Mouse (Mus musculus): ENCODE measurements at regions not wholly inside any gene's neighbourhood (a gene's known extent, or its start where the extent isn't known, plus 50 kb on each side); places are given as distances from the start of the nearest gene placed in this dataset.
A peak's percentile ranks its signal among the peaks of the same experiment; 100 is the strongest.

DNA sequence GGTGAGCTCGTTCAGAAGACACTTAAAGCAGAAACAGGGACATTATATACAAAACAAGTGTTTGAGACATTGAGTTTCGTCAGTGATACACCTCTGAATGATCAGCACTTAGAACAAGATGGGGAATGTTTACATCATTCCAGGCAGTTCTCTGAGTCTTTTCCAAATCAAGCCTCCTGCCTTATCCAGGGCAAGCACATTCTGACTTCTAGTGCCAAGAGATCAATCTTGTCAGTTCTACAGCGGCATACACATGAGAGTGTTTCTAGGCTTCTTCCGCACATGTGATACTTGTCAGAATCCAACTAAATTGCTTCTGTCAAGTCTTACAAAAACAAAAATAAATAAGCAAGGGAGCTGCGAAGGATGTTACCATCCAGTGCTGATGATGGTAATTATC is 142.5 kb upstream of the Foxa2 start:
- Histone ChIP-seq H3K4me1 (ENCODE audit: control insufficient read depth, insufficient read depth, insufficient read length, low read length) (no peaks in the 10 kb centered on the region), H3K27ac (replicated peaks; ENCODE audit: low read depth, low read length) (no peak overlapping the region), H3K4me3 (ENCODE audit: insufficient read depth, low read depth, low read length) (no peak overlapping the region)

DNA sequence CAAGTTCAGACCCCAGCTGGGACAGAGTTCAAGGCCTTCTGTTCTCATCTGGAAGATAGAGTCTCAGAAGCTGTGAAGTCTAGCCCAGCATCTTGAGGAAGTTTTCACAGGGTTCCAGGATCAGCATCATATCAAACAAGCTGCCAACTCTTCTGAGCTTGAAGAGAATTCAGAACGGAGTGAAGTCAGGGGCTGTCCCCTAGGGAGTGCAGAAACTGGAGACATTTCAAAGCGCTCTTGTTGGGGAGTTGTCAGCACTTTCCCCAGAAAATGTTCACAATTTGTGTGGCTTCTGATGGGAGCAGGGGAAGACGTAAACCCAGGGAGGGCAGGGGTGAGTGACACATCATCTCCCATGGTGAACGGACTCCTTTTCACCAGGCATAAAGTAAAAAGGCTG is 146.2 kb upstream of the Foxa2 start:
- Histone ChIP-seq H3K4me1 (ENCODE audit: control insufficient read depth, insufficient read depth, insufficient read length, low read length) (no peaks in the 10 kb centered on the region), H3K4me3 (ENCODE audit: insufficient read depth, low read depth, low read length) (no peak overlapping the region), H3K27ac (replicated peaks; ENCODE audit: low read depth, low read length) (no peak overlapping the region)

DNA sequence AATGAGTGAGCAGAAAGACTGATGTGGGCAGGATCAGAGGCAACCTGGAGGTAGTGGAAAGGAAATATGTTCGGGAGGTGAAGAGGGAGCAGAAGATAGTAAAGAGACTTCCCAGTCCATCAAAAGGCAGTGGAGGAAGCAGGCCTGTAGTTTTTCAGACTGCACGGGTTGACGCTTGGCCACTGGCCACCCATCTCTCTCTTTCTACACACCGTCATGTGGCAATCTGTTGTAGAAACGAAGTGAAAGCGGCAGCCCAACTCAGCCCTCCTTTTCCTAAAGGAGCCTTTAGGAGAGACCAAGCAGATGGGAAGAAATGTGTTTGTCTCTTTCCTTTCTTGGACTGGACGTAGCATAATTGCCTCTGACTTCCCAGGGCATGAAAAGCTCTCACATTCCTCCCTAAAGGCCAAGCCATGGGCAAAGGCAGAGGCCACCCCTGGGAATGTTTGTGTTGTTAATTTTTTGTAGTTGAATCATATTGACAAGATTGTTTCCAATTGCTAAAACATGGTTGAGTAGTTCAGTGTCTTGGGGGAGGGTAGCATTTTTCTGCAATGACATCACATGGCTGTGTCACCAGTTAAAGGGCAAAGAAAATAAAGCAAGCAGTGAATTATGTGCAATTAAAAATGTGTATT is 150.7 kb upstream of the Foxa2 start:
- Histone ChIP-seq H3K4me1 (ENCODE audit: control insufficient read depth, insufficient read depth, insufficient read length, low read length) (no peaks in the 10 kb centered on the region), H3K27ac (replicated peaks; ENCODE audit: low read depth, low read length) (no peak overlapping the region), H3K4me3 (ENCODE audit: insufficient read depth, low read depth, low read length) (no peak overlapping the region)

DNA sequence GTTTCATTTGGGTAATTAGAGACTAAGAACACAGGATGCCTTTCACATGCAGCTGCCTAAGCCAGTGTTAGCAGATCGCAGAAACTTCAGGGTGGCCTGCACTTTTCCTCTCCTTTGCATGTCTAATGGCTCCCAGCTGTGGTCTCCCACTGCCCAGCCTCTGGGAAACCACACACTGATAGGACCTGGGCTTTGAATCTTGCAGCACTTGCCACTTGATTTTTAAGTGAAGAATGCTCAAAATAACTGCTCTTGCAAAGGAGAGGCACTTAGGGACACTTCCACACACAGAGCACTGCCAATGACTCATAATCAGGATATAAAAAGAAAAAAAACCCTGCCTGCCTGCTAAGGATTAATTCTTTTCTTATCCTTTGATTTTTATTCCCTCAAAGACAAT is 159.9 kb upstream of the Foxa2 start:
- H3K27ac ChIP-seq (replicated peaks; ENCODE audit: low read depth, low read length) = no peak overlapping the region
- no peak overlapping the region for H3K4me3 ChIP-seq (ENCODE audit: insufficient read depth, low read depth, low read length)
- no peaks in the 10 kb centered on the region for H3K4me1 ChIP-seq (ENCODE audit: control insufficient read depth, insufficient read depth, insufficient read length, low read length)

DNA sequence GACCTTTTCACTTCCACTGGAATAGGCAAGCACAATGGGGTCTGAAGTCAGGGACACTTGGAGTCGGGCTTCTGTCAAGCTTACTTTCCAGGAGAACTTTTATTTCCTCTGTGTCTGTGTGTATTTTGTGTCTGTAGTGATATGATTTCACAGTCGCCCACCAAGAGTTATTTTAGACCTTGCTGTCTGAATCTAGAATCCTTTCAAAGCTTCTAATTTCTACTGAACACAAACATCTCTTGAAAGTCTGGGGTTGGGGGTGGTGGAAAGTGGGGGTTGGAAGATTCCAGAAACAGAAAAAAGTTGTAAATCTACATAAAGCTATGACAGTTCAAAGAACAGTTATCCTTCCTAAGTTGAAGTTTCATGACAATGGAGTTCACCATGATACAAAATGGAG is 164.0 kb upstream of the Foxa2 start:
- Histone ChIP-seq H3K27ac (replicated peaks; ENCODE audit: low read depth, low read length) (no peak overlapping the region), H3K4me3 (ENCODE audit: insufficient read depth, low read depth, low read length) (no peak overlapping the region), H3K4me1 (ENCODE audit: control insufficient read depth, insufficient read depth, insufficient read length, low read length) (no peaks in the 10 kb centered on the region)

DNA sequence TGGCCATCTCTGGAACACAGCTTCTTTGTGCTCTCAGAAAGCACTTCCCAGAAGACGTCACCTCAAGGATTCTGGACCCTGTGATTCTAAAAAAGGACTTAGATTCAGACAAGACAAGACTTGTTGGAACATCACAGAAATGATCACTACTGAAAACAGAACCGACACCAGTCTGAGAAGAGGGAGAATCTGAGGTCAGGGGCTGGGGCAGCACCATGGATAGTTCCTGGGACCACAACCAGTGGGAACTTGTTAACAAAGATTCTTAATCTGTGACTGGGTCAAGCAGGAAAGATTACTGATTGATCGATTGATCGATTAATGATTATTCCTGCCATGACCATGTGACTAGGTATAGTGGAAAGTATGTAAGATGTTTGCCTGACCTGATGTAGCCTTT is 170.4 kb upstream of the Foxa2 start:
- no peaks in the 10 kb centered on the region for H3K4me1 ChIP-seq (ENCODE audit: control insufficient read depth, insufficient read depth, insufficient read length, low read length)
- no peak overlapping the region for H3K4me3 ChIP-seq (ENCODE audit: insufficient read depth, low read depth, low read length)
- no peak overlapping the region for H3K27ac ChIP-seq (replicated peaks; ENCODE audit: low read depth, low read length)

DNA sequence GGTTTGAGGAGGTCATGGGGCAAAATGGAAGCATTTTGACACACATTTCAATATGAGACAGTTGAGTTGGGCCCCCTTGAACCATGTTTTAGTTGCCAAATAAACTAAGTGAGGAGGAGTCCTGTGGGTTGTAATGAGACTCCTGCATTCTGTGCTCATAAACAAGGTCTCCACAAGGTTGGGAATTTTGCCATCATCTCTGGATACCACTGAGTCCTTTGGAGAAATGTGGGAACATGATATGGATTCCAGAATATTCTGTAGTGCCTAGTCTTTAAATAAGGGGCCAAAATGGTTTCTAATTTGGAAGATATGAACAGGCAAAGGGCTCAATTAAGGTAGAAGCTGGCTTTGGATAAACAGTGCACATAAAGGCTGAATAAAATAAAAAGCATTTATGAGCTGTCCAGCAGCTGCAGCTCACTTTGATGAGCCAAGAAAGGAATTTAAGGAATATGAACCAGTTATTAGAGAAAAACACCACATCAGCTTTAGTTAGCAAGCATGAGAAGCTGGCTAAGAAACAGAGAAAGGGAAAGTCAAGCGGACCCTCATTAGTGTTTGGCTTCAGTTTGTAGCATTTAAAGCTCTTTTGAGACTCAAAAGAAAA is 161.3 kb upstream of the Sstr4 start:
- no peaks in the 10 kb centered on the region for H3K4me1 ChIP-seq (ENCODE audit: control insufficient read depth, insufficient read depth, insufficient read length, low read length)

DNA sequence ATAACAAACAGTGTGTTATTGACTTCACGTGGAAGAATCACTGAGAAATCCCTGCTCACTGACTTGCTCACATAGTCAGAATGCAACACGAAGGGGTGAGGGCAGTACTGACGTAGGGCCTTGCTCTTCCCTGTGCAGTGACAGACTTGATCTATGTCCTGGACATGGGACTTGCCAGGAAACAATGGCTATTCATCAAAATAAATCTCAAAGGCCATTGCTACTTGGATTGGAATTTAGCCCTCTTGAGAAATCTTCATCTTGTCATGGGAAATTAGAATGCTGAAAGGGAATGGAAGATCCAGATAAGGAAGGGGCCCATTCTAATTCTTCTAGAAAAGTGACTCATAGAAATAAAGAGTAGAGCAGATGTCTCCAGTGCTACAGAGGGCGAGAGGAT is 158.0 kb upstream of the Sstr4 start:
- no peaks in the 10 kb centered on the region for H3K4me1 ChIP-seq (ENCODE audit: control insufficient read depth, insufficient read depth, insufficient read length, low read length)
- H3K27ac ChIP-seq (replicated peaks; ENCODE audit: low read depth, low read length) = no peak overlapping the region
- H3K4me3 ChIP-seq (ENCODE audit: insufficient read depth, low read depth, low read length) = no peak overlapping the region

More for the DNA sequence above, 161.3 kb upstream of the Sstr4 start:
- Histone ChIP-seq H3K27ac (replicated peaks; ENCODE audit: low read depth, low read length) (no peak overlapping the region), H3K4me3 (ENCODE audit: insufficient read depth, low read depth, low read length) (no peak overlapping the region)

DNA sequence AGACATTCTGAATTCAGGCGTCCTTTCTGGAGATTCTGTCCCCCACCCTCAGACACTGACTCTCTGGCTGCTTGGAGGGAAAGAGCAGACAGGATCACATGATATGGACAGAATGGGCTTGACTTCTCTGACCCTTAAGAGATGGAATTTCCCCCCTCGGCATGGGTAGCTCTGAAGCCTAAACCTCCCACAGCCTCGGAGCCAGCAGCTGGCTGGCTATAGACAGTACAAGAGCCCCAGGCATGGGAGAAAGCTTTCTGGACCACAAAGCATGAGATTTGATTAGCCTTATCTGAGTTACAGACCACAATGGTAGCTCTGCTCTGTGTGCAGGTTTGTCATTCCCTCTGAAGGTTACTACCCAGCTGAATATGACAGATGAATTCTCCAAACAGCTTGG is 156.1 kb upstream of the Sstr4 start:
- H3K4me3 ChIP-seq (ENCODE audit: insufficient read depth, low read depth, low read length) = no peak overlapping the region
- no peaks in the 10 kb centered on the region for H3K4me1 ChIP-seq (ENCODE audit: control insufficient read depth, insufficient read depth, insufficient read length, low read length)
- H3K27ac ChIP-seq (replicated peaks; ENCODE audit: low read depth, low read length) = no peak overlapping the region

DNA sequence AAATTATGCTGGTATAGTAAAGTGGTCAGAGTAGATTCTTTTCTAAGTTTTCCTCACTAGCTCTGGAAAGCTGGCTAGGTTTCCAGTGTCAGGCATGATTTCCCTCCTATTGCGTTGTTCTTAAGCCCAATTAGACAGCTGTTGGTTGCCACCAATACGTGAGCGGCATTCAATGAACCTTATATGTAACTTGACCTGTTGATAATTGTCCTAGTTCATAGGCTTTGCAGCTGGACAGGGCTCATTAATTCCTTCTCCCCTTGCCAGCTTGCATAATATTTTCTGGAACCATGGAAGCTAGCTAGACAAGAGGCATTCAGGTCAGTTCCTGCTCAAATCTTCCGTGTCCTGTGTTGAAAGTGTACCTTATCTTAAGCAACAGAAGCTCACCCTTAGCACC is 152.9 kb upstream of the Sstr4 start:
- H3K27ac ChIP-seq (replicated peaks; ENCODE audit: low read depth, low read length) = no peak overlapping the region
- no peaks in the 10 kb centered on the region for H3K4me1 ChIP-seq (ENCODE audit: control insufficient read depth, insufficient read depth, insufficient read length, low read length)
- no peak overlapping the region for H3K4me3 ChIP-seq (ENCODE audit: insufficient read depth, low read depth, low read length)

DNA sequence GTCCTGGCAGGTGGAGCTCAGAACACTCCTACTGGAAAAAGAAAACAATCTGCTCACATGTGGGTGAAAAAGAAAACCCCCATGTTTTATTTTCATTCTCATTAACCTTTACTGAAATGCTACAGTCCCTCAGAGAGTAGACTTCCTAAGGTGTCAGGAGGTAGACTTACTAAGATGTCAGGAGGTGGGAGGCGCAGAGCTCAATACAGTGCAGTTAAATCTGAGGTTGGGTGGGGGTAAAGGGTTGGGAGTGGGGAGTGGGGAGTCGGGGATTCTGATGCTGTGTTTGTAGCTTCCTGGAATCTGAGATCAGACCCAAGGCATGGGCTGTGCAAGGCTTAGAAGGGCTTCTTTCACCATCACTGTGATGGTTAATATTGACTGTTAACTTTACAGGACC is 149.6 kb upstream of the Sstr4 start:
- no peaks in the 10 kb centered on the region for H3K4me1 ChIP-seq (ENCODE audit: control insufficient read depth, insufficient read depth, insufficient read length, low read length)
- no peak overlapping the region for H3K27ac ChIP-seq (replicated peaks; ENCODE audit: low read depth, low read length)
- no peak overlapping the region for H3K4me3 ChIP-seq (ENCODE audit: insufficient read depth, low read depth, low read length)

DNA sequence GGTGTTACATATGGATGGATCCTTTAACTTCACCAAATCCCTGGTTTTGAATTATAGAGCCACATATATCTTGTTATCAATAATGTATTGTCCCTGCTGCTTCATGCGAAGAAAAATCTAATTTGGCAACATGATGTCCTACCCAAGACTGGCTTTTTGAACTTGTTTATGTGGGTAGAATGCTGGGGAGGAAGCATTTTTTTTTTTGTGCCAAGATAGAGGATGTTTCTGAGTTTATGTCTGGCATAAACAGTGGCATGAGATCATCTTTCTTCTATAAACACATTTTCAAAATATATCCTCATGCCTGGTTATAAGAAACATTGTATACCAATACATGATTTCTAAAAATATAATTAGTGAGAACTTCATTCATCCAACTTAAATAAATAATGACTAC is 144.2 kb upstream of the Sstr4 start:
- no peak overlapping the region for H3K27ac ChIP-seq (replicated peaks; ENCODE audit: low read depth, low read length)
- no peak overlapping the region for H3K4me3 ChIP-seq (ENCODE audit: insufficient read depth, low read depth, low read length)
- no peaks in the 10 kb centered on the region for H3K4me1 ChIP-seq (ENCODE audit: control insufficient read depth, insufficient read depth, insufficient read length, low read length)

DNA sequence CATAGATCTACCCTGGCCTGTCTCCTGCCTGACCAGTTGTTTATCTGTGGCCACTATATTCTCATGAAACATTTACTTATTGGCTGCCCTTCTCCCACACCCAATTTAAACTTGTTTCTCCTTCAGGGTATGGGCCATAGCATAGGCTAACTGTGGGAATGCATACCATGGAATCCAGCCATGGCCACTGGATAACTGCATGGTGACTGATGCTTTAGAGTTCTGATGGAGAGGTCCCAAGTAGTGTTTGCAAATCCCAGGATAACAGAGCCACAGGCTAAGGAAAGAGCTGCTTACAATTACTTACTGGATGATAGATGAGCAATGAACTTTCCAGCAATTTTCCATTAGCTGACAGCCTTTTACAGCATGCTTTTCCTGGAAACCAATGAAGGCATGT is 139.5 kb upstream of the Sstr4 start:
- H3K4me3 ChIP-seq (ENCODE audit: insufficient read depth, low read depth, low read length) = no peak overlapping the region
- no peak overlapping the region for H3K27ac ChIP-seq (replicated peaks; ENCODE audit: low read depth, low read length)
- H3K4me1 ChIP-seq (ENCODE audit: control insufficient read depth, insufficient read depth, insufficient read length, low read length) = no peaks in the 10 kb centered on the region

DNA sequence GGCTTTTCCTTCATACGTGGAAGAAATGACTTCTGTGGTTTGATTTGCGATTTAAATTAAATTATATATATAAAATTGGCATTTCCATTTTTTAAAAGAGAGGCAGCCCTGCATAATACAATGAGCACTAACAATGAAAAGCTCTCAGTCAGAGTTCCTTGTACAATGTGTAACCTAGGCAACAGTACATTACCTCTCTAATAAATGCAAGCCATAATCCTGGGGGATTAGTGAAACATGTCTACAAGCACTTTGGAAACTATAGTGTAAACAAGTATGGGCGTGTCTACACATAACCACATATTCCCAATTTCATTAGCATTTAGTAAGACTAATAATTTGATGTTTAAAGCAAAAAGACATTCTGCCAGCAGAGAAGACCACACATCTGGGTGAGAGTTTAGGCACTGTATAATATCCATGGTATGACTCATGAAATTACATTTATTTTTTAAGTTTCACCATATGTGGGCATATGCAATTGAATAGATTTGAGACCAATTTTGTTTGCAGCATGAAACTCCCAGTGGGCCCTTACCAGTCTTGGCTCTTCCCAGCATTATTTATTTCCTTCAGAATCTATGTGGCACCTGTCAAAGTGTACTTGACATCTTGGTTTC is 130.9 kb upstream of the Sstr4 start:
- Histone ChIP-seq H3K27ac (replicated peaks; ENCODE audit: low read depth, low read length) (no peak overlapping the region), H3K4me3 (ENCODE audit: insufficient read depth, low read depth, low read length) (no peak overlapping the region), H3K4me1 (ENCODE audit: control insufficient read depth, insufficient read depth, insufficient read length, low read length) (no peaks in the 10 kb centered on the region)

DNA sequence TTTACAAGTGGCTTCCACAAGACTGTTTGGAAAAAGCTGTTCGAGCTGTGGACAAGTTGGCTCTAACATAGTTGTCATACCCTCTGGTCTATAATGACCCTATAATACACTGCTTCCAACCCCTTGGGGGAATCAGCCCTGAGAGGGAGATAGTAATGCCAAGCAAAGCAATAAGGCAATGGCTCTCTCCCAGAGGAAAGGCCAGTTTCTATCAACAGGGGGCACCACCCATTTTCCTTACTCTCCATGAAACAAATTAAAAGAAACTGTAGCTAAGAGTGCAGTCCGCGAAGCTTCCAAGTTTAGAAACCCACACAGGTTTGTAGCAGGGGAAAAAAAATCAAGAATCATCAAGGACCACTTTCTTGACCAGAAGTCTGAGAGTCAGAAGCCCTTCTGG is 115.9 kb upstream of the Sstr4 start:
- Histone ChIP-seq H3K4me3 (ENCODE audit: insufficient read depth, low read depth, low read length) (no peak overlapping the region), H3K27ac (replicated peaks; ENCODE audit: low read depth, low read length) (no peak overlapping the region)

DNA sequence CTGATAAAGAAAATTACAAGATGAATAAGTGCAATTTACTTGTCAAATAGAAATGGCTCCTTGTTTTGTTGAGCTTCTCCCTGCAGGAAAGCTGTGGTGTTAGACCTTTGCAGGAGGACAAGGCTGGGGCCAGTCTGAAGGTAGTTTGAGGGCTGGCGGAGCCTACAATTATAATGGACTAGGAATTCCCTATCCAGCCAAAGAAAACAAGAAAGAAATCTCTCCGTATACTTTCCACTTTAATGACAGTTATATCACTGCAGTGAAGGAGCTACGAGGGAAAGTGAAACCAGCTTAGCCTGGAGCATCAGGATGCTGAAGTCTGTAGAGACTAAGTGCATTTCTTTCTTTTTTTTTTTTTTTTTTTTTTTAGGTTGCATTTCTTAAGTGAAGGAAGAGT is 104.8 kb upstream of the Sstr4 start:
- Histone ChIP-seq H3K4me3 (ENCODE audit: insufficient read depth, low read depth, low read length) (peak overlapping the region; percentile 27; the same call in 1 of the 2 replicates), H3K27ac (replicated peaks; ENCODE audit: low read depth, low read length) (no peak overlapping the region)

More for the DNA sequence above, 115.9 kb upstream of the Sstr4 start:
- H3K4me1 ChIP-seq (ENCODE audit: control insufficient read depth, insufficient read depth, insufficient read length, low read length) = peaks cover 2% of the 10 kb centered on the region; the same call in 1 of the 2 replicates

More for the DNA sequence above, 104.8 kb upstream of the Sstr4 start:
- H3K4me1 ChIP-seq (ENCODE audit: control insufficient read depth, insufficient read depth, insufficient read length, low read length) = no peaks in the 10 kb centered on the region

Data from brown adipose tissue, adult 24 weeks (tissue).